Mouse (Mus musculus) megakaryocyte, embryonic 14.5 days (primary cell): ENCODE measurements around the gene Lrch1. TPM values are rescaled to one million over a fixed set of nuclear protein-coding genes. Genes with fewer than 3 reads are reported as not detected.

Experiments
- H3K27me3 ChIP-seq: replicated peaks from 2 replicates; pipeline ENCODE3; 2012; ENCODE audit warnings: inconsistent platforms
- H3K36me3 ChIP-seq: replicated peaks from 2 replicates; pipeline ENCODE3; 2012; ENCODE audit warnings: low read length, inconsistent platforms, mixed read lengths
- H3K4me1 ChIP-seq: 2 replicates; pipeline ENCODE4 v1.6.1; 2012; ENCODE audit warnings: inconsistent platforms
- H3K4me3 ChIP-seq: replicated peaks from 2 replicates; pipeline ENCODE3; 2012; ENCODE audit warnings: moderate library complexity, mild to moderate bottlenecking, inconsistent platforms
- H3K9me3 ChIP-seq: 2 replicates; pipeline ENCODE4 v1.6.1; 2012; ENCODE audit warnings: inconsistent platforms
- FLI1 ChIP-seq: IDR thresholded peaks from 2 replicates; pipeline ENCODE4 v1.6.1; 2012; ENCODE audit warnings: low read length, inconsistent platforms, mixed read lengths
- GATA1 ChIP-seq: IDR thresholded peaks from 3 replicates; pipeline ENCODE4 v1.6.1; 2012; ENCODE audit warnings: mixed read lengths, low read length, inconsistent platforms, borderline replicate concordance
- polyA plus RNA-seq: library from polyadenylated mRNA; stranded (reverse); fragments of >175 nt; gene quantifications from 2 replicates; pipeline ENCODE4 v1.2.3, GENCODE M21; 2012; ENCODE audit warnings: low replicate concordance; ENCODE audit not compliant: insufficient read depth

Gene Lrch1
- polyA plus RNA-seq, 1 experiment = 1.9 TPM

GRCm38 (mm10) chr14:74764191-74764918 is 183.3 kb downstream of the Lrch1 start:
- H3K4me3 ChIP-seq = no peak overlapping the region
- no peak for TF ChIP-seq GATA1
- TF ChIP-seq FLI1 = no peak
- peaks cover 23% of the 10 kb centered on the region for H3K36me3 ChIP-seq
- H3K4me1 ChIP-seq = 0 out of 2 replicates have a peak, but pooled peaks cover 3% of the 10 kb centered on the region
- H3K27me3 ChIP-seq = no peaks in the 10 kb centered on the region
- no peaks in the 10 kb centered on the region for H3K9me3 ChIP-seq

- H3K36me3 ChIP-seq = peaks cover 79% of the 10 kb centered on the region
- H3K4me3 ChIP-seq = no peak overlapping the region
- H3K9me3 ChIP-seq = no peaks in the 10 kb centered on the region
- no peak for TF ChIP-seq FLI1
- TF ChIP-seq GATA1 = no peak
- no peaks in the 10 kb centered on the region for H3K27me3 ChIP-seq
- peaks cover 53% of the 10 kb centered on the region for H3K4me1 ChIP-seq
Measured at GRCm38 (mm10) chr14:74736850-74737249, 210.8 kb downstream of the Lrch1 start.

- Histone ChIP-seq H3K9me3 (no peaks in the 10 kb centered on the region), H3K4me1 (peaks cover 54% of the 10 kb centered on the region), H3K4me3 (peak overlapping the region; percentile 34), H3K27me3 (no peaks in the 10 kb centered on the region), H3K36me3 (peaks cover 65% of the 10 kb centered on the region)
- no peak for TF ChIP-seq FLI1
- no peak for TF ChIP-seq GATA1
Measured at GRCm38 (mm10) chr14:74735471-74735870, 212.2 kb downstream of the Lrch1 start.

- peak overlapping the region; percentile 98 for H3K4me3 ChIP-seq
- no peaks in the 10 kb centered on the region for H3K9me3 ChIP-seq
- peaks cover 45% of the 10 kb centered on the region for H3K4me1 ChIP-seq
- peaks cover 45% of the 10 kb centered on the region for H3K36me3 ChIP-seq
- no peaks in the 10 kb centered on the region for H3K27me3 ChIP-seq
- TF ChIP-seq GATA1 (no peak), FLI1 (no peak)
Measured at GRCm38 (mm10) chr14:74733397-74733796, 214.3 kb downstream of the Lrch1 start.

- TF ChIP-seq FLI1 (no peak), GATA1 (no peak)
- peaks cover 40% of the 10 kb centered on the region for H3K4me1 ChIP-seq
Measured at GRCm38 (mm10) chr14:74732079-74732783, 215.4 kb downstream of the Lrch1 start, which contains the start of gene Esd. Gene Esd (plus strand): TSS chr14:74732297.

GRCm38 (mm10) chr14:74731221-74732078 is 216.2 kb downstream of the Lrch1 start:
- Histone ChIP-seq H3K27me3 (no peaks in the 10 kb centered on the region), H3K4me1 (peaks cover 37% of the 10 kb centered on the region), H3K36me3 (peaks cover 26% of the 10 kb centered on the region), H3K9me3 (no peaks in the 10 kb centered on the region), H3K4me3 (peak overlapping the region; percentile 98)
- TF ChIP-seq FLI1 (no peak), GATA1 (no peak)

More at GRCm38 (mm10) chr14:74732079-74732783, 215.4 kb downstream of the Lrch1 start, which contains the start of gene Esd:
- H3K36me3 ChIP-seq = peaks cover 34% of the 10 kb centered on the region
- no peaks in the 10 kb centered on the region for H3K9me3 ChIP-seq
- peak within 1 kb of the TSS; percentile 98 for H3K4me3 ChIP-seq
- no peaks in the 10 kb centered on the region for H3K27me3 ChIP-seq

GRCm38 (mm10) chr14:74723541-74723940 is 224.1 kb downstream of the Lrch1 start:
- Histone ChIP-seq H3K36me3 (no peaks in the 10 kb centered on the region), H3K27me3 (no peaks in the 10 kb centered on the region), H3K9me3 (no peaks in the 10 kb centered on the region), H3K4me3 (no peak overlapping the region), H3K4me1 (peaks cover 49% of the 10 kb centered on the region)
- TF ChIP-seq FLI1 = no peak
- TF ChIP-seq GATA1 = no peak

- Histone ChIP-seq H3K4me3 (no peak overlapping the region), H3K4me1 (peaks cover 24% of the 10 kb centered on the region), H3K9me3 (no peaks in the 10 kb centered on the region), H3K27me3 (no peaks in the 10 kb centered on the region), H3K36me3 (peaks cover 40% of the 10 kb centered on the region)
- TF ChIP-seq FLI1 (no peak), GATA1 (no peak)
Measured at GRCm38 (mm10) chr14:74709054-74709453, 238.6 kb downstream of the Lrch1 start.

Other genes starting within 250 kb of the Lrch1 start
- 56.7 and 72.7 TPM in 2 replicates for gene Esd, start 215.6 kb downstream of the Lrch1 start, polyA plus RNA-seq
- gene Rubcnl, start 68.2 kb upstream of the Lrch1 start, polyA plus RNA-seq = 0.11 TPM in 1 of 2 replicates, not detected in the other
- not detected in 2 replicates for gene Lrrc63, start 183.0 kb upstream of the Lrch1 start, polyA plus RNA-seq
- 0.66 and 7.1 TPM in 2 replicates for gene Lcp1, start 183.2 kb upstream of the Lrch1 start, polyA plus RNA-seq